Mouse (Mus musculus) MEL (cell line): ENCODE measurements around the gene Kbtbd12. TPM values are rescaled to one million over a fixed set of nuclear protein-coding genes. Genes with fewer than 3 reads are reported as not detected.

Experiments
- DNase-seq: peaks from one replicate; pipeline ENCODE4 v3.0.0; 2011; ENCODE audit warnings: low read depth, low spot score
- H3K27ac ChIP-seq: 2 replicates; pipeline ENCODE4 v1.5.1; 2012; ENCODE audit warnings: low read depth, mild to moderate bottlenecking, control low read depth, low read length, moderate library complexity; ENCODE audit not compliant: control insufficient read depth
- H3K27me3 ChIP-seq, 2 experiments: fragments of 150-350 bp in 1 of 2; sonication (generic) in 1 of 2; 2 replicates each; pipeline ENCODE4 v1.6.1; 2012; ENCODE audit warnings: low read length in 2 of 2, mild to moderate bottlenecking in 2 of 2, improper control_type of control experiment in 1 of 2, moderate library complexity in 1 of 2; ENCODE audit not compliant: insufficient read depth in 2 of 2, control insufficient read depth in 1 of 2
- H3K36me3 ChIP-seq, 2 experiments: 2 replicates each; pipeline ENCODE4 v1.6.1; 2012 to 2014; ENCODE audit warnings: low read length in 2 of 2, improper control_type of control experiment in 1 of 2, inconsistent platforms in 1 of 2, mild to moderate bottlenecking in 1 of 2; ENCODE audit not compliant: insufficient read depth in 2 of 2, control insufficient read depth in 1 of 2
- H3K4me1 ChIP-seq, 2 experiments: fragments of 150-350 bp in 1 of 2; sonication (generic) in 1 of 2; 2 replicates each; pipeline ENCODE4 v1.6.1; 2012; ENCODE audit warnings: low read length in 2 of 2, improper control_type of control experiment in 1 of 2, mild to moderate bottlenecking in 1 of 2; ENCODE audit not compliant: insufficient read depth in 2 of 2, control insufficient read depth in 1 of 2
- H3K4me3 ChIP-seq, 2 experiments: fragments of 150-350 bp in 1 of 2; sonication (generic) in 1 of 2; 2 replicates each; pipeline ENCODE4 v1.5.1; 2012; ENCODE audit warnings: low read depth in 2 of 2, low read length in 2 of 2, mild to moderate bottlenecking in 2 of 2, moderate library complexity in 2 of 2, control low read depth in 1 of 2, improper control_type of control experiment in 1 of 2; ENCODE audit not compliant: control insufficient read depth in 1 of 2, insufficient read depth in 1 of 2
- H3K79me2 ChIP-seq: 2 replicates; pipeline ENCODE4 v1.6.1; 2012; ENCODE audit warnings: mild to moderate bottlenecking, low read length, moderate library complexity; ENCODE audit not compliant: control insufficient read depth, poor library complexity, insufficient read depth
- H3K9ac ChIP-seq: 2 replicates; pipeline ENCODE4 v1.6.1; 2012; ENCODE audit warnings: low read depth, mild to moderate bottlenecking, control low read depth, low read length, moderate library complexity; ENCODE audit not compliant: control insufficient read depth, poor library complexity, severe bottlenecking
- H3K9me3 ChIP-seq: fragments of 150-350 bp; sonication (generic); replicated peaks from 2 replicates; pipeline ENCODE4 v1.6.1; 2012; ENCODE audit warnings: mild to moderate bottlenecking, low read length, improper control_type of control experiment, moderate library complexity; ENCODE audit not compliant: insufficient read depth
- CHD1 ChIP-seq: IDR thresholded peaks from 2 replicates; pipeline ENCODE4 v1.6.1; 2012; ENCODE audit warnings: low read depth, mild to moderate bottlenecking, inconsistent platforms, low read length, improper control_type of control experiment
- CTCF ChIP-seq, 3 experiments: IDR thresholded peaks in 2 of 3; conservative IDR thresholded peaks in 1 of 3; 2 replicates each; pipeline ENCODE4 v1.5.1; 2011 to 2012; ENCODE audit warnings: low read length in 3 of 3, low read depth in 2 of 3, mild to moderate bottlenecking in 2 of 3, improper control_type of control experiment in 1 of 3, inconsistent platforms in 1 of 3, mixed read lengths in 1 of 3, moderate library complexity in 1 of 3; ENCODE audit not compliant: control insufficient read depth in 1 of 3, insufficient read depth in 1 of 3, poor library complexity in 1 of 3, severe bottlenecking in 1 of 3
- GABPA ChIP-seq: IDR thresholded peaks from 2 replicates; pipeline ENCODE4 v1.6.1; 2012; ENCODE audit warnings: low read depth, mild to moderate bottlenecking, inconsistent platforms, low read length, improper control_type of control experiment, moderate library complexity
- GATA1 ChIP-seq: IDR thresholded peaks from 2 replicates; pipeline ENCODE4 v1.6.1; 2011; ENCODE audit warnings: low read depth, low read length, improper control_type of control experiment
- KAT2A ChIP-seq: conservative IDR thresholded peaks from 2 replicates; pipeline ENCODE4 v1.6.1; 2012; ENCODE audit warnings: low read depth, low read length, improper control_type of control experiment, inconsistent platforms
- MEF2A ChIP-seq: IDR thresholded peaks from 2 replicates; pipeline ENCODE4 v1.6.1; 2014; ENCODE audit warnings: low read depth, mild to moderate bottlenecking, inconsistent platforms, low read length, improper control_type of control experiment; ENCODE audit not compliant: poor library complexity, insufficient replicate concordance, severe bottlenecking; ENCODE audit errors: extremely low read depth
- MXI1 ChIP-seq: IDR thresholded peaks from 2 replicates; pipeline ENCODE4 v1.6.1; 2011; ENCODE audit warnings: mild to moderate bottlenecking, low read depth, low read length, improper control_type of control experiment
- MYC ChIP-seq: IDR thresholded peaks from 2 replicates; pipeline ENCODE4 v1.6.1; 2011; ENCODE audit warnings: low read depth, mild to moderate bottlenecking, low read length, improper control_type of control experiment, moderate library complexity
- NELFE ChIP-seq: IDR thresholded peaks from 2 replicates; pipeline ENCODE4 v1.6.1; 2011; ENCODE audit warnings: low read depth, low read length, improper control_type of control experiment
- NRF1 ChIP-seq: IDR thresholded peaks from 2 replicates; pipeline ENCODE4 v1.6.1; 2014; ENCODE audit warnings: low read depth, mild to moderate bottlenecking, inconsistent platforms, low read length, improper control_type of control experiment, moderate library complexity; ENCODE audit not compliant: poor library complexity, insufficient read depth, severe bottlenecking
- POLR2A ChIP-seq, 2 experiments: IDR thresholded peaks; 2 replicates each; pipeline ENCODE4 v1.6.1; 2011 to 2012; ENCODE audit warnings: low read length in 2 of 2, mild to moderate bottlenecking in 2 of 2, control low read depth in 1 of 2, improper control_type of control experiment in 1 of 2, low read depth in 1 of 2, moderate library complexity in 1 of 2; ENCODE audit not compliant: control insufficient read depth in 1 of 2, insufficient read depth in 1 of 2, poor library complexity in 1 of 2
- POLR2AphosphoS2 ChIP-seq: IDR thresholded peaks from 2 replicates; pipeline ENCODE4 v1.6.1; 2011; ENCODE audit warnings: low read length, improper control_type of control experiment
- POLR2AphosphoS5 ChIP-seq: IDR thresholded peaks from 2 replicates; pipeline ENCODE4 v1.6.1; 2012; ENCODE audit warnings: low read depth, borderline replicate concordance, mild to moderate bottlenecking, inconsistent platforms, low read length, moderate library complexity, mixed read lengths
- TBP ChIP-seq: IDR thresholded peaks from 2 replicates; pipeline ENCODE4 v1.8.0; 2011; ENCODE audit warnings: low read depth, low read length, improper control_type of control experiment
- USF1 ChIP-seq: IDR thresholded peaks from 2 replicates; pipeline ENCODE4 v1.6.1; 2014; ENCODE audit warnings: low read depth, mild to moderate bottlenecking, inconsistent platforms, low read length, improper control_type of control experiment, moderate library complexity
- ZC3H11A ChIP-seq: IDR thresholded peaks from 2 replicates; pipeline ENCODE4 v1.6.1; 2012; ENCODE audit warnings: low read depth, mild to moderate bottlenecking, inconsistent platforms, low read length, improper control_type of control experiment
- ZKSCAN1 ChIP-seq: IDR thresholded peaks from 2 replicates; pipeline ENCODE4 v1.6.1; 2012; ENCODE audit warnings: low read depth, mild to moderate bottlenecking, inconsistent platforms, low read length, improper control_type of control experiment, moderate library complexity
- ZMIZ1 ChIP-seq: IDR thresholded peaks from 2 replicates; pipeline ENCODE4 v1.6.1; 2012; ENCODE audit warnings: low read depth, mild to moderate bottlenecking, inconsistent platforms, low read length, improper control_type of control experiment, moderate library complexity
- polyA plus RNA-seq, 2 experiments: library from polyadenylated mRNA; stranded (reverse) in 1 of 2; unstranded in 1 of 2; fragments of >175 nt in 1 of 2; fragments of >200 nt in 1 of 2; gene quantifications; 2 replicates each; pipeline versions ENCODE4 v1.2.1 to v1.2.4; 2012; ENCODE audit warnings: low replicate concordance in 2 of 2, low read depth in 1 of 2; ENCODE audit not compliant: insufficient read length in 2 of 2, insufficient read depth in 1 of 2, missing spikeins in 1 of 2
- total RNA-seq: library from RNA; depleted of rRNA; stranded (reverse); fragments of 300-350 nt; gene quantifications from 2 replicates; pipeline ENCODE4 v1.2.3, GENCODE M21; 2012

Kbtbd12 gene
- total and polyA plus RNA-seq, 3 experiments: 0.04 TPM; not detected in 2

DNA sequence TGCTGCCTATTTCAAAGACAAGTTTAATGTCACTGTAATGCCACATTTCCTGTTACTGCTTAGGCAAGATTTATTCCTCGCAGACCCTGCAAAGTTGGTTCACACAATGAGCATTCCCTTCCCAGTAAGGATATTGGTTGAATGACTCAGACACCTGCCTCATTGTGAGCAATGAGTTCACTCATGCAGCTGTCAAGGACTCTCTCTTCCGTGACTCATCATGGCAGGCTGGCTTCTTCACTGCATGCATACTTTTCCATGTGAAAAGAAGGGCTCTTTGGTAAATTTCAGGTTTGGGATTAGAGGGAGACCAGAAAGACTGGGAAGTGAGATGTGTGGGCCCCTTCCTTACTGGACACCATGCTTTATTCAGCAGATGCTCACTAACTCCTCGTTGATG is 50.7 kb downstream of the Kbtbd12 start (continued):
- TF ChIP-seq MEF2A: no peak

DNA sequence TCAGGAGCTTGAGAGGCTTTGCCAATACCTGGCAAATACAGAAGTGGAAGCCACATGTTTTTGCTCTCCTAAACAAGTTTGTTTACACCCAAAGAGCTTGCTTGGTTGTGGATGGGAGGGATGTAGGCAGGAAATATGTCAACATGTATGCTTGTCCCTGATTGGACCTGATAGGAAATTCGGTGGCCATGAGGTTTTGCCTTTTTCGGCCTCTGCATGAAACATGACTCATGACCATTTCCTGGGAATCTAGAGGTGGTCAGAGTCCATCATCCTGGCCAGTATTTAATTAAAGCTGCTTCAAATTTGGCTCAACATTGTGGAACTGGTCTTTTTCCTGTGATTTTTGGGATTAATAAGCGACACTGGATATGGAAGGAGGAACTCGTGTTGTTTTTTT is 53.8 kb downstream of the Kbtbd12 start:
- Histone ChIP-seq H3K4me3 (no peak overlapping the region), H3K27me3 (peaks cover 12 to 46% of the 10 kb centered on the region in 2 experiments), H3K9me3 (no peaks in the 10 kb centered on the region), H3K4me1 (no peaks in the 10 kb centered on the region), H3K36me3 (no peaks in the 10 kb centered on the region), H3K79me2 (no peaks in the 10 kb centered on the region), H3K27ac (no peak overlapping the region), H3K9ac (no peak overlapping the region)
- DNase-seq: no peak
- TF ChIP-seq NELFE (no peak), MYC (no peak), TBP (no peak), ZMIZ1 (no peak), NRF1 (no peak), CTCF (IDR thresholded peaks at IDR 0.05 in 2 of 3, conservative IDR thresholded peaks at IDR 0.05 in 1 of 3; ENCODE audit: control insufficient read depth in 1 of 3, insufficient read depth in 1 of 3, low read depth in 2 of 3, low read length in 3 of 3, poor library complexity in 1 of 3, severe bottlenecking in 1 of 3) (no peak), CHD1 (no peak), KAT2A (no peak), GABPA (no peak), ZC3H11A (no peak), MXI1 (no peak), GATA1 (no peak), ZKSCAN1 (no peak), POLR2AphosphoS5 (no peak), POLR2A (IDR thresholded peaks at IDR 0.05; ENCODE audit: control insufficient read depth in 1 of 2, insufficient read depth in 1 of 2, low read depth in 1 of 2, low read length in 2 of 2, poor library complexity in 1 of 2) (no peak), POLR2AphosphoS2 (no peak), USF1 (no peak)

DNA sequence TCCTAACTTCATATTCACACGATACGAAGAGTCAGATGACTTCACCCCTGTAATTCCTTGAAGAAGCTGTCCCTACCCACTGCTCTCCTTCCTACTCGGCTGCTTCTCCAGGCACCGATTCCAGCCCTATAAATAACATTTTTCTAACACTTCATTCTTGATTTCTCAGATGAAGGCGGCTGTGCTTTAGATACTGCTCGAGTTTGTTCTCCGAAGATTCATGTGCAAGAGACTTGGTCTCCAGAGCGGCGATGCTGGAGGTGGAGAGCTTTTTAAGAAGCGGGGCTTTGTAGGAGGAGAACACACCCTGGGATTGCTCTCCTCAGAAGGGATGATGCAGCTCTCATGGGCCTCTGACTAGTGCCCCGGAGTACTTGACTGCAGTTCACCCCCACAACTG is 61.3 kb downstream of the Kbtbd12 start:
- H3K4me3 ChIP-seq: no peak overlapping the region
- TF ChIP-seq USF1 (no peak), NELFE (no peak)
- H3K79me2 ChIP-seq: no peaks in the 10 kb centered on the region
- no peak overlapping the region for H3K27ac ChIP-seq
- H3K9ac ChIP-seq: no peak overlapping the region
- H3K27me3 ChIP-seq: peaks cover 6 to 18% of the 10 kb centered on the region in 2 experiments
- H3K4me1 ChIP-seq: no peaks in the 10 kb centered on the region
- no peaks in the 10 kb centered on the region for H3K36me3 ChIP-seq
- DNase-seq: no peak
- H3K9me3 ChIP-seq: no peaks in the 10 kb centered on the region
